Mouse (Mus musculus): ENCODE measurements around the gene Eef2kmt.
"Not testable (repeated sequence)": the region's sequence is repeated elsewhere in the genome, so short reads cannot be mapped to it uniquely, and the experiment has no call there.

Gene Eef2kmt

DNA sequence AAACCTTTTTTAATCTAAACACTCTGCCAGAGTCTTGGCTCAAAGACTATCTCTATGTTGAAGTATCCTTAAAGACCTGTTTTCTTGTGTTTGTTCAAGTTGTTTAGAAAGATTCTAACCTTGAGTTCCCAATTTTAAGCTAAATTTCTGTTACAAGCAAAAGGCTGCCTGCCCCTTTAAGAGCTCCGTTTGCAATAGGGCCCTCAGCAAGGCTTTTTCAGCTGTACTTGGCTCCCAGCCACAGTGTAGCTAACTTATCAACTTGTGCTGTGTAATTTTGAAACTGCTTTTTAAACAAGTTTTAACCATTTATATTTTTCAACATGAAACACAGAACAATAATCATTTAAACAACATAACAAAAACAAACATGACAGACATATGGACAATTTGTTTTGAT, 29.2 kb downstream of the Eef2kmt start:
- in situ Hi-C loops (cut with MboI, MseI), result not testable (repeated sequence)

DNA sequence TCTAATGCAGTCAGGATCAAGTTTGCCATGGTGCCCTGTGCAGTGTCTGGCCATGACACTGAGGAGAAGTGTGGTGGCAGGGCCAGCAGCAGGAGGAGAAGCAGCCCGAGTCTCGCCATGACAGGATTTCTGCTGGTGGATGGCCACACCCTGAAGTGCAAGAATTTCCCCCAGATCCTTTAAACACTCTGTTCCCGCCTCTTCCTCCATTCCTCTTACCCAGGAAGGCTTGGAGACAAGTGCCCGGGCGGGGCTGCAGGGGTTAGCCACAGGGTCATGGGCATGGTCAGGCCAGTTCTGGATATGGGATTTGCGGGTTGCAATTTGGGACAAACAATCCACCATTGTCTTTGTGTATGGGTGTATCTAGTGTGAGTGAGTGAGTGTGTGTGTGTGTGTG, 33.6 kb downstream of the Eef2kmt start, which contains the start of gene AU021092:
TSS of gene AU021092 (minus strand) at position 160 of the 400 bp plus-strand sequence.
- in situ Hi-C loops (cut with MboI, MseI), result no loop called here

DNA sequence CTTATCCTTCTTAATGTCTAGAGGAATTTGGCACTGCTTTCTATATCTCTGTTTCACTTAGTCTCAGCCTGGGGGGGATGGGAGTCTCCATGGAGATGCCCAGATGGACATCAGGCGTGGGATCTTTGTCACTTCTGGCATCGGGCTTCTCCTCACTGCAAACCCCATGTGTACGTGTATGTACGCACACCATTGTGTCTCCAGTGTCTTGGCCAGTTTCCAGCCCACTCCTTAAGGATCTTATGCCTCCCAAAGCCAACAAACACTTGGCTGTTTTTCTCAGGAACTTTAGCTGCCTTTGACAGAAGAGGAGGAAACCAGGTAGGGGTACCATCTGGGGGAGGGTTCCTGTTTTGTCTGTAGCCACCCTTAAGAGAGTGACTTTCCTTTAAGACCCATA, 34.4 kb downstream of the Eef2kmt start:
- in situ Hi-C loops (cut with MboI, MseI), result no loop called here

- in situ Hi-C loops (cut with MboI, MseI), result no loop called here
Observed at GRCm38 (mm10) chr16:5217341-5218133, 38.2 kb downstream of the Eef2kmt start.

DNA sequence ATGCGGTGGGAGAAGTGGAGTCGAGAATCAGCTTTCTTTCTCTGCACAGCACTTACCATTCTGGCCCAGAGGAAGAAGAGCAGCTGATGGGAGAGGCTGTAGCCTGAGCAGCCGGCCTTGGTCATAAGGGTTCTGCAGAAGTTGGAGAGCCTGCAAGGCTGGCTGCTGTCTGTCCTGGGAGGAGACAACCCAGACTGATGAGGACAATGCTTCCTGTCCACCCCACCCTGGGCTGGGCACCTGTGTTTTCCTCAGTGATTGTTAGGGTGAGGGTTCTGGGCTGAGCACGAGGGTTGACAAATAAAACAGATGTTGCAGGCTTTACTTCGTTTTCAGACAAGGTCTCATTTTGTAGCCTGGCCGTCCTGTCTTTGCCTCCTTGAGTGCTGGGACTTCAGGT, 39.1 kb downstream of the Eef2kmt start:
- in situ Hi-C loops (cut with MboI, MseI), result no loop called here

DNA sequence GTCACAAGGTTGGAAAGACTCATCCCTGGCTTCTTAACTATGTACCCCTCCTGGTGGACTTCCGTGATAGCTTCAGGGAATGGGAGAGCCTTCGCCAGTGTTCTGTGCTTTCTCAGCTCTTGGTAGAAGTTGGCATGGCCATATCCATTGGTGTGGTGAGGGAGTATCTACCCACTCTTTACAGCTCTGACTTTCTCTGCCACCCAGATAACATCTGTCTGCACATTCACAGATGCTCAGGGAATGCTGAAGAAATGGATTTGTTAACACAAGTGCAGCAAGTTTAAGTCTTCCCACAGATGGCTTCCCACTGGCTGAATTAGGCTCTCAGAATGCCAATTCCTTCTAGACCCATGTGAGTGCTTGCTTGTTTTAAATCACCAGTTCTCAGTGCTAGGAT, 41.7 kb downstream of the Eef2kmt start:
- in situ Hi-C loops (cut with MboI, MseI), result no loop called here

- in situ Hi-C loops (cut with MboI, MseI), result no loop called here
Observed at GRCm38 (mm10) chr16:5212150-5212549, 43.6 kb downstream of the Eef2kmt start.

GRCm38 (mm10) chr16:5210365-5210764, 45.4 kb downstream of the Eef2kmt start:
- in situ Hi-C loops (cut with MboI, MseI), result no loop called here

- in situ Hi-C loops (cut with MboI, MseI), result loop anchor here (10.0 kb wide), 1 partner anchor 49 kb away; the partner anchor contains the start of gene Eef2kmt
Observed at GRCm38 (mm10) chr16:5206051-5206450, 49.7 kb downstream of the Eef2kmt start.

- in situ Hi-C loops (cut with MboI, MseI), result loop anchor here (10.0 kb wide), 1 partner anchor 49 kb away; the partner anchor contains the start of gene Eef2kmt
Observed at GRCm38 (mm10) chr16:5205431-5205970, 50.3 kb downstream of the Eef2kmt start.

- in situ Hi-C loops (cut with MboI, MseI), result loop anchor here (10.0 kb wide), 1 partner anchor 51 kb away; the partner anchor contains the start of gene Eef2kmt
Observed at GRCm38 (mm10) chr16:5203668-5204433, 51.9 kb downstream of the Eef2kmt start, which contains the start of gene Nagpa. Gene Nagpa, minus strand, starts transcription at chr16:5204012.

DNA sequence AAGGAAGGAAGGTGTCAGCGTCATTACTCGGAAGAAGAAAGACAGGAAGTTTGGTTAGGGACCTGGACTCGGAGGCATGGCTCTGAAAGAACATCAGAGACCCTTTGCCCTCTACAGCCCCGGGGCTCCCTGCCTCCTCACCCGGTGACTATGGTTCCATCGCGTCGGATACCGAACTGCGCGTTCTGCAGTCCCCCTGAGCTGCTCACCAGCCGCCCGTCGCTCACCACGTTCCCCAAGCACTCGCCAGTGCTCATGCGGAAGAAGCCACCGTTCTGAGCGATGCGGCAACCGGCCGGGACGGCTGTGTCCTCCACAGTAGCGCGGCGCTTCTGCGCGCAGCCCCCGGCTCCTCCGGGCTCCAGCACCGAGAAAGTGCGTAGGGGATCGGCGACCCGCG, 52.6 kb downstream of the Eef2kmt start:
- in situ Hi-C loops (cut with MboI, MseI), result loop anchor here (10.0 kb wide), 1 partner anchor 52 kb away; the partner anchor contains the start of gene Eef2kmt

- in situ Hi-C loops (cut with MboI, MseI), result loop anchor here (10.0 kb wide), 1 partner anchor 52 kb away; the partner anchor contains the start of gene Eef2kmt
Observed at GRCm38 (mm10) chr16:5202681-5203080, 53.1 kb downstream of the Eef2kmt start.

DNA sequence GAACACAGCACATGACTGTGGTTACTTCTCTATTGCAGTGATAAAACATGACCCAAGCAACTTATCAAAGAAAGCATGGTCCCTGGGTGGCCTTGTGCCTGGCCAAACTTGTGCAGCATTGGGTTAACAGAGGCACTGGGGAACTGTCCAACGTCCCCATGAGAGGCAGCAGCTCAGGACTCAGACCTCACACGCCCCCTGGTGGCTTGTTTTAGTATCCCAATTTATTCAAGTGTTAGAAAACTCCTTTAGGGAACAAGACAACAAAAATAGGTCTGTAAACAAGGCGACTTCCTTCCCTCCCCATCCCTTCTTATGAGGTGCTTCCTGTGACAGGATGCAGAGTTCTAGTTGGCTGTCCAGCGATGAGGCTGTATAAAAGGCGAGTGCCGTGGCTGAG, 60.7 kb downstream of the Eef2kmt start:
- in situ Hi-C loops (cut with MboI, MseI), result no loop called here
